Mouse (Mus musculus) lung, postnatal 14 days (tissue): ENCODE measurements at regions not wholly inside any gene's neighbourhood (a gene's known extent, or its start where the extent isn't known, plus 50 kb on each side); places are given as distances from the start of the nearest gene placed in this dataset.

Experiments
- DNase-seq: peaks from one replicate; pipeline ENCODE4 v3.0.0; 2021

GRCm38 (mm10) chr8:115544067-115544466, 163.5 kb downstream of the Maf start:
- no peak for DNase-seq

GRCm38 (mm10) chr8:115542935-115543334, 164.7 kb downstream of the Maf start:
- no peak for DNase-seq

- peak; percentile 5 for DNase-seq
These were observed 168.0 kb downstream of the Maf start for GRCm38 (mm10) chr8:115539600-115539999.

GRCm38 (mm10) chr8:115538236-115538635, 169.4 kb downstream of the Maf start:
- no peak for DNase-seq

- no peak for DNase-seq
These were observed 169.8 kb downstream of the Maf start for GRCm38 (mm10) chr8:115537761-115538160.

GRCm38 (mm10) chr8:115536554-115537346, 170.8 kb downstream of the Maf start:
- no peak for DNase-seq

- no peak for DNase-seq
These were observed 171.6 kb downstream of the Maf start for GRCm38 (mm10) chr8:115536001-115536400.

GRCm38 (mm10) chr8:115534030-115534429, 173.6 kb downstream of the Maf start:
- DNase-seq = no peak

- no peak for DNase-seq
These were observed 176.3 kb downstream of the Maf start for GRCm38 (mm10) chr8:115531343-115531742.

- peak; percentile 7 for DNase-seq
These were observed 177.8 kb downstream of the Maf start for GRCm38 (mm10) chr8:115529568-115530342.

GRCm38 (mm10) chr8:115528879-115529278, 178.7 kb downstream of the Maf start:
- no peak for DNase-seq

- no peak for DNase-seq
These were observed 182.4 kb downstream of the Maf start for GRCm38 (mm10) chr8:115525149-115525548.

GRCm38 (mm10) chr8:115524713-115525112, 182.9 kb downstream of the Maf start:
- DNase-seq = no peak

GRCm38 (mm10) chr8:115522527-115522926, 185.1 kb downstream of the Maf start:
- DNase-seq = peak; percentile 22

GRCm38 (mm10) chr8:115515647-115516046, 191.9 kb downstream of the Maf start:
- no peak for DNase-seq

- no peak for DNase-seq
These were observed 193.1 kb downstream of the Maf start for GRCm38 (mm10) chr8:115514485-115514884.

- DNase-seq = no peak
These were observed 200.4 kb downstream of the Maf start for GRCm38 (mm10) chr8:115507180-115507579.

GRCm38 (mm10) chr8:115506741-115507140, 200.9 kb downstream of the Maf start:
- no peak for DNase-seq

GRCm38 (mm10) chr8:115496016-115496415, 211.6 kb downstream of the Maf start:
- DNase-seq = no peak

- DNase-seq = no peak
These were observed 213.2 kb downstream of the Maf start for GRCm38 (mm10) chr8:115494353-115494752.

- no peak for DNase-seq
These were observed 220.7 kb downstream of the Maf start for GRCm38 (mm10) chr8:115486904-115487303.

GRCm38 (mm10) chr8:115481136-115481535, 226.5 kb downstream of the Maf start:
- DNase-seq = no peak

- peak; percentile 19 for DNase-seq
These were observed 229.1 kb downstream of the Maf start for GRCm38 (mm10) chr8:115478406-115479060.

- no peak for DNase-seq
These were observed 231.5 kb downstream of the Maf start for GRCm38 (mm10) chr8:115476071-115476470.
